ENCODE assay signal across 24 mouse cellular contexts in genomic region chr8:70222041-70222440, GRCm38 (mm10). TPM values are rescaled to one million over a fixed set of nuclear protein-coding genes. Genes with fewer than 3 reads are reported as not detected.
"Had no signal": no experiment of that assay in that cellular context is flagged by ENCODE, and none has a peak within 500 bp of the region (broad histone marks: within the 10 kb centered on the region; RNA-seq: fewer than 3 reads in every experiment).

No protein-coding gene starts in this region.

- H3K27me3 ChIP-seq: kidney, embryonic 15.5 days; limb, embryonic 13.5 days; liver, embryonic 12.5 days; lung, embryonic 15.5 days; midbrain, embryonic 13.5 days; stomach, embryonic 15.5 days had no signal

- ATAC-seq: midbrain, embryonic 13.5 days; midbrain, embryonic 16.5 days had no signal

- H3K4me1 ChIP-seq: kidney, embryonic 15.5 days; lung, embryonic 15.5 days; midbrain, embryonic 10.5 days; stomach, embryonic 15.5 days had no signal

- H3K4me2 ChIP-seq: kidney, embryonic 15.5 days; limb, embryonic 13.5 days; liver, embryonic 12.5 days; liver, embryonic 15.5 days; lung, embryonic 15.5 days; midbrain, embryonic 13.5 days; neural tube, embryonic 13.5 days; stomach, embryonic 15.5 days had no signal

- H3K4me3 ChIP-seq: kidney, embryonic 15.5 days; limb, embryonic 13.5 days; liver, embryonic 12.5 days; liver, embryonic 15.5 days; lung, embryonic 15.5 days; midbrain, embryonic 10.5 days; midbrain, embryonic 13.5 days; myocyte; neural tube, embryonic 13.5 days; stomach, embryonic 15.5 days had no signal

- H3K9ac ChIP-seq: kidney, embryonic 15.5 days; limb, embryonic 13.5 days; liver, embryonic 12.5 days; liver, embryonic 15.5 days; lung, embryonic 15.5 days; midbrain, embryonic 13.5 days; neural tube, embryonic 13.5 days; stomach, embryonic 15.5 days had no signal

- H3K27ac ChIP-seq: kidney, embryonic 15.5 days; limb, embryonic 13.5 days; liver, embryonic 12.5 days; liver, embryonic 15.5 days; lung, embryonic 15.5 days; midbrain, embryonic 10.5 days; midbrain, embryonic 13.5 days; neural tube, embryonic 13.5 days; stomach, embryonic 15.5 days had no signal

- H3K9me3 ChIP-seq: kidney, embryonic 15.5 days; limb, embryonic 13.5 days; liver, embryonic 12.5 days; liver, embryonic 15.5 days; lung, embryonic 15.5 days; megakaryocyte, embryonic 14.5 days; midbrain, embryonic 10.5 days; midbrain, embryonic 13.5 days; neural tube, embryonic 13.5 days; stomach, embryonic 15.5 days had no signal

- DNase-seq: kidney, postnatal 10 days; kidney, postnatal 4 days; left cerebral cortex, postnatal 4 days; liver; lung, adult 18-20 months; lung, postnatal 10 days; lung, postnatal 36 days; right cerebral cortex, postnatal 4 days; spleen, adult 18-20 months; thymus, adult 18-20 months; thymus, postnatal 36 days had no signal

RNA-seq across cellular contexts. Expression of gene Slc25a42, which starts 9.9 kb away (rescaled TPM):
- total RNA-seq: monocyte, adult 5-6 weeks had no signal
